Mouse (Mus musculus) G1E (cell line): Measurements from ENCODE around the gene Copz1.

Experiments used
- CTCF ChIP-seq: IDR thresholded peaks from 2 replicates; pipeline ENCODE4 v1.5.1; 2012; ENCODE audit warnings: low read depth, low read length, inconsistent platforms, mixed read lengths
- TAL1 ChIP-seq: conservative IDR thresholded peaks from 2 replicates; pipeline ENCODE4 v1.6.1; 2012; ENCODE audit warnings: low read depth, low read length, inconsistent platforms, mixed read lengths

- TF ChIP-seq CTCF (no peak), TAL1 (no peak)
Measured at GRCm38 (mm10) chr15:103239130-103239684, 33.3 kb upstream of the Copz1 start.
